Mouse (Mus musculus): ENCODE data around the gene Kiss1r. TPM values are rescaled to one million over a fixed set of nuclear protein-coding genes. Genes with fewer than 3 reads are reported as not detected.
"Not testable (repeated sequence)": the region's sequence is repeated elsewhere in the genome, so short reads cannot be mapped to it uniquely, and the experiment has no call there.

The Kiss1r gene
- polyA plus RNA-seq, 1 experiment: 0.25 TPM

- peaks cover 13% of the 10 kb centered on the region for H3K36me3 ChIP-seq (ENCODE audit: control insufficient read depth, insufficient read depth, low read length, poor library complexity, severe bottlenecking)
- peaks cover 16% of the 10 kb centered on the region for H3K4me1 ChIP-seq (ENCODE audit: control insufficient read depth, insufficient read depth, low read length)
- H3K27ac ChIP-seq (ENCODE audit: insufficient read depth, low read length): no peak overlapping the region
- H3K9me3 ChIP-seq (replicated peaks; ENCODE audit: control insufficient read depth, insufficient read depth, low read length, poor library complexity, severe bottlenecking): no peaks in the 10 kb centered on the region
- H3K9ac ChIP-seq (ENCODE audit: low read depth, poor library complexity, severe bottlenecking): 0 out of 2 replicates have a peak overlapping the region, but pooled peaks have one; percentile 7
- peak overlapping the region; percentile 57 for H3K4me3 ChIP-seq (ENCODE audit: low read depth, low read length)
- TF ChIP-seq POLR2A (IDR thresholded peaks at IDR 0.05; ENCODE audit: insufficient read depth, low read length): no peak
- peak; percentile 50; the same call in 1 of the 2 replicates for TF ChIP-seq EP300 (IDR thresholded peaks at IDR 0.05; ENCODE audit: insufficient read depth, low read depth, low read length)
- TF ChIP-seq CTCF (IDR thresholded peaks at IDR 0.05; ENCODE audit: low read depth, low read length): peak; percentile 98
- no peaks in the 10 kb centered on the region for H3K27me3 ChIP-seq (ENCODE audit: control insufficient read depth, insufficient read depth, low read length, poor library complexity, severe bottlenecking)
Observed at GRCm38 (mm10) chr10:79958140-79958816, 41.5 kb downstream of the Kiss1r start.

DNA sequence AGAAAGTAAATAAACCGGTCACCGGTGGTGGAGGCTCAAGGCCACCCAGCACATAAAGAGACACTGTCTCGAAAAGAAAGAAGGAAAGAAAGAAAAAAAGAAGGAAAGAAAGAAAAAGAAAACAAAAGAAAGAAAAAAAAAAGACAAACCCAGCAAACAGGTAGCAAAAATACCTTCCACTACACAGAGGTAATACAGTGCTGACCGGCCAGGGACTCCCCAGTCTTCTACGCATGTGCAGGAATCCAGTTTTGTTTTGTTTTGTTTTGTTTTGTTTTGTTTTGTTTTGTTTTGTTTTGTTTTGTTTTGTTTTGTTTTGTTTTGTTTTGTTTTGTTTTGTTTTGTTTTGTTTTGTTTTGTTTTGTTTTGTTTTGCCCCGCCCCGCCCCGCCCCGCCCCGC, 42.6 kb downstream of the Kiss1r start:
- H3K9ac ChIP-seq (ENCODE audit: low read depth, poor library complexity, severe bottlenecking); H3K9me3 ChIP-seq (replicated peaks; ENCODE audit: control insufficient read depth, insufficient read depth, low read length, poor library complexity, severe bottlenecking); H3K27ac ChIP-seq (ENCODE audit: insufficient read depth, low read length); H3K4me3 ChIP-seq (ENCODE audit: low read depth, low read length); H3K27me3 ChIP-seq (ENCODE audit: control insufficient read depth, insufficient read depth, low read length, poor library complexity, severe bottlenecking): not testable (repeated sequence)
- Histone ChIP-seq H3K4me1 (ENCODE audit: control insufficient read depth, insufficient read depth, low read length) (peaks cover 16% of the 10 kb centered on the region), H3K36me3 (ENCODE audit: control insufficient read depth, insufficient read depth, low read length, poor library complexity, severe bottlenecking) (peaks cover 21% of the 10 kb centered on the region)

DNA sequence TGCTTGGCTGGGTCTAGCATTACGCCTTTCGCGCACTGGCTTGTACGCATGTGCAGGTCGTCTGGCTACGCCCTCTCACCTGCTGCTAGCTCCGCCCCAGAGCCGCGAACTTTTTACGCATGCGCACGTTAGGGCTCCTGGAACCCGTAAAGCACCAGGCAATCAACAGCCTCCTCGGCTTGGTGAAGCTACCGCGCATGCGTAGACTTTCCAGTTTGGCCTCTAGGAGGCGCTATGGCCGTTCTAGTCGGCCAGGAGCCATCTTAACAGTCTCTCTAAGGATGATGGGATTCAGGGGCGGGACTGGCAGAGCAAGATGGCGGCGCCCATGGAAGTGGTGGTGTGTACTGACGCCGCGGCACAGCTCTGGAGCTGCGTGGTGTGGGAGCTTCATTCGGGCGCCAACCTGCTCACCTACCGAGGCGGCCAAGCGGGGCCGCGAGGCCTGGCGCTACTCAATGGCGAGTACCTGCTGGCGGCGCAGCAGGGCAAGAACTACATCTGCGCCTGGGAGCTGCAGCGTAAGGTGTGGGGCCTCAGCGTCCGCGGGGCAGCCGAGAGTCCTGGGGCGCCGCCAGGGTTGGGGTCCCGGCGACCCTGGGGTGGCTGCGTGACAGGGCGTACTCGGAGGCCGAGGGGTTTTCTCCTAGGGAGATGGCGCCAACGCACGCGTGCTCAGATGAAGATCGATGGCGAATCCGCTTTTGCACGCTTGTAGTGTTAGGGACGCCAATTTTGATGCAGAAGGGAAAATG, 43.3 kb downstream of the Kiss1r start, which contains the start of gene Wdr18:
Wdr18 (plus strand) TSS at position 306 of the 755 bp plus-strand sequence.
- peaks cover 26% of the 10 kb centered on the region for H3K36me3 ChIP-seq (ENCODE audit: control insufficient read depth, insufficient read depth, low read length, poor library complexity, severe bottlenecking)
- H3K27me3 ChIP-seq (ENCODE audit: control insufficient read depth, insufficient read depth, low read length, poor library complexity, severe bottlenecking): no peaks in the 10 kb centered on the region
- TF ChIP-seq EP300 (IDR thresholded peaks at IDR 0.05; ENCODE audit: insufficient read depth, low read depth, low read length) (no peak), CTCF (IDR thresholded peaks at IDR 0.05; ENCODE audit: low read depth, low read length) (peak; percentile 96), POLR2A (IDR thresholded peaks at IDR 0.05; ENCODE audit: insufficient read depth, low read length) (peak; percentile 31)
- peaks cover 15% of the 10 kb centered on the region for H3K4me1 ChIP-seq (ENCODE audit: control insufficient read depth, insufficient read depth, low read length)
- H3K9me3 ChIP-seq (replicated peaks; ENCODE audit: control insufficient read depth, insufficient read depth, low read length, poor library complexity, severe bottlenecking): no peaks in the 10 kb centered on the region
- peak within 1 kb of the TSS; percentile 75 for H3K9ac ChIP-seq (ENCODE audit: low read depth, poor library complexity, severe bottlenecking)
- H3K27ac ChIP-seq (ENCODE audit: insufficient read depth, low read length): no peak within 1 kb of the TSS
- H3K4me3 ChIP-seq (ENCODE audit: low read depth, low read length): peak within 1 kb of the TSS; percentile 84

DNA sequence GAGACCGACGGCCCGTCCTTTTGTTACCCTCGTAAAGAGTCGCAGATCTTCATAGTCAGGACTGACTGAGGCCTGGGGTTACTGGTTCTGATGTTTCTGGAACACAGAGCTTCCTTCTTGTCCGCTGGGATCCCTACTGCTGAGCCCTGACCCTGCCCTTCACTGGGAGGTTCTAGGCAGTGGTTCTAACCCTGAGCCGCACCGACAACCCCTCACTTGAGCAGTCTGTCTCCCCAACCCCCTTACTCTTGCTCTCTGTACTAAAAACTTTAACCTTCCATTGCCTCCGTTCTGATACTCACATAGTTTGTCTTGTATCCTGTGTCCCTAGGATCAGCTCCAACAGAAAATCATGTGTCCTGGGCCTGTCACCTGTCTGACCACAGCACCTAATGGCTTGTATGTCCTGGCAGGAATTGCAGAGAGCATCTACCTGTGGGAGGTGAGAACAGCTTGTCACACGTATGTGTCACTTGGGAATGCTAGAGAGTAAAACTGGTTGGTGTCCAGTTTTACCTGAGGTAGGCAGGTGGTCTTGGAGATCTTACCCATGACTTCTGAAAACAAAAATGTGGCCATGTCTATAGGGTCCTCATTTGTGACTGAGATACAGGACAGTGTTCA, 44.0 kb downstream of the Kiss1r start:
- H3K9me3 ChIP-seq (replicated peaks; ENCODE audit: control insufficient read depth, insufficient read depth, low read length, poor library complexity, severe bottlenecking): no peaks in the 10 kb centered on the region
- no peak for TF ChIP-seq CTCF (IDR thresholded peaks at IDR 0.05; ENCODE audit: low read depth, low read length)
- no peak for TF ChIP-seq EP300 (IDR thresholded peaks at IDR 0.05; ENCODE audit: insufficient read depth, low read depth, low read length)
- TF ChIP-seq POLR2A (IDR thresholded peaks at IDR 0.05; ENCODE audit: insufficient read depth, low read length): no peak

DNA sequence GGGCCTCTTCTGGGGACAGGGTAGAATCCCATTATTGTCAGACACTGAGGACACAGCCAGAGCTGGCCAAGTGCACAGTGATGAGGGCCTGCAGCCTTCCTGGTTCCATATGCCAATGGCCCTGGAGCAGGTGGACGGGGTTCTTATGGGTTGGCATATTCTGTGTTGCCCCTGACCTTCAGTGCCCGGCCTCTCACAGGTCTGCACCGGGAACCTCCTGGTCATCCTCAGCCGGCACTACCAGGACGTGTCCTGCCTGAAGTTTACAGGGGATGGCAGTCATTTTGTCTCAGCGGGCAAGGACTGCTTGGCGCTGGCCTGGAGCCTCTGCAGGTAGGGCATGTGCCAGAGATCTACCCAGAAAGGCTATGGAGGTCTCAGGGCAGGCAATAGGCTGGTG, 48.0 kb downstream of the Kiss1r start:
- H3K36me3 ChIP-seq (ENCODE audit: control insufficient read depth, insufficient read depth, low read length, poor library complexity, severe bottlenecking): peaks cover 37% of the 10 kb centered on the region
- no peak overlapping the region for H3K27ac ChIP-seq (ENCODE audit: insufficient read depth, low read length)
- no peak overlapping the region for H3K9ac ChIP-seq (ENCODE audit: low read depth, poor library complexity, severe bottlenecking)
- H3K4me3 ChIP-seq (ENCODE audit: low read depth, low read length): no peak overlapping the region
- TF ChIP-seq POLR2A (IDR thresholded peaks at IDR 0.05; ENCODE audit: insufficient read depth, low read length): no peak
- TF ChIP-seq EP300 (IDR thresholded peaks at IDR 0.05; ENCODE audit: insufficient read depth, low read depth, low read length): no peak
- TF ChIP-seq CTCF (IDR thresholded peaks at IDR 0.05; ENCODE audit: low read depth, low read length): no peak
- no peaks in the 10 kb centered on the region for H3K4me1 ChIP-seq (ENCODE audit: control insufficient read depth, insufficient read depth, low read length)
- H3K9me3 ChIP-seq (replicated peaks; ENCODE audit: control insufficient read depth, insufficient read depth, low read length, poor library complexity, severe bottlenecking): no peaks in the 10 kb centered on the region
- no peaks in the 10 kb centered on the region for H3K27me3 ChIP-seq (ENCODE audit: control insufficient read depth, insufficient read depth, low read length, poor library complexity, severe bottlenecking)

More for the DNA sequence above, 44.0 kb downstream of the Kiss1r start:
- peaks cover 28% of the 10 kb centered on the region for H3K36me3 ChIP-seq (ENCODE audit: control insufficient read depth, insufficient read depth, low read length, poor library complexity, severe bottlenecking)
- peak overlapping the region; percentile 84 for H3K4me3 ChIP-seq (ENCODE audit: low read depth, low read length)
- H3K27me3 ChIP-seq (ENCODE audit: control insufficient read depth, insufficient read depth, low read length, poor library complexity, severe bottlenecking): no peaks in the 10 kb centered on the region
- peaks cover 9% of the 10 kb centered on the region for H3K4me1 ChIP-seq (ENCODE audit: control insufficient read depth, insufficient read depth, low read length)
- H3K27ac ChIP-seq (ENCODE audit: insufficient read depth, low read length): no peak overlapping the region
- peak overlapping the region; percentile 75 for H3K9ac ChIP-seq (ENCODE audit: low read depth, poor library complexity, severe bottlenecking)
